Mouse (Mus musculus): ENCODE measurements around the gene Ccdc43. TPM values are rescaled to one million over a fixed set of nuclear protein-coding genes. Genes with fewer than 3 reads are reported as not detected.

Ccdc43 gene
- polyA plus RNA-seq (2012; rRNA removed; ENCODE audit: low replicate concordance), result 9.4 and 9.5 TPM in 2 replicates

GRCm38 (mm10) chr11:102697338-102698017 lies at the start of gene Ccdc43:
Gene Ccdc43 (minus strand): TSS chr11:102697782.

GRCm38 (mm10) chr11:102663416-102663815 lies 34.2 kb downstream of the Ccdc43 start, which contains the start of gene Meioc:
Gene Meioc (plus strand): TSS chr11:102663716.

Other genes with a start within 250 kb of the Ccdc43 start
- gene Itga2b, start 227.7 kb downstream of the Ccdc43 start, polyA plus RNA-seq (2012; rRNA removed; ENCODE audit: low replicate concordance), result 5.7 and 10.0 TPM in 2 replicates
- 12.9 and 19.4 TPM in 2 replicates for gene Gpatch8, start 141.4 kb downstream of the Ccdc43 start, polyA plus RNA-seq (2012; rRNA removed; ENCODE audit: low replicate concordance)
- 3.0 and 6.1 TPM in 2 replicates for gene Gm11627, start 118.3 kb downstream of the Ccdc43 start, polyA plus RNA-seq (2012; rRNA removed; ENCODE audit: low replicate concordance)
- gene Fzd2, start 93.4 kb downstream of the Ccdc43 start, polyA plus RNA-seq (2012; rRNA removed; ENCODE audit: low replicate concordance), result 14.0 and 112 TPM in 2 replicates
- not detected in 2 replicates for gene Meioc, start 34.1 kb downstream of the Ccdc43 start, polyA plus RNA-seq (2012; rRNA removed; ENCODE audit: low replicate concordance)
- 4.0 and 13.2 TPM in 2 replicates for gene Adam11, start 63.7 kb upstream of the Ccdc43 start, polyA plus RNA-seq (2012; rRNA removed; ENCODE audit: low replicate concordance)
- 26.2 and 29.0 TPM in 2 replicates for gene Gjc1, start 121.9 kb upstream of the Ccdc43 start, polyA plus RNA-seq (2012; rRNA removed; ENCODE audit: low replicate concordance)
- gene Higd1b, start 138.1 kb upstream of the Ccdc43 start, polyA plus RNA-seq (2012; rRNA removed; ENCODE audit: low replicate concordance), result 18.1 and 21.9 TPM in 2 replicates
- 68.8 and 102 TPM in 2 replicates for gene Eftud2, start 183.2 kb upstream of the Ccdc43 start, polyA plus RNA-seq (2012; rRNA removed; ENCODE audit: low replicate concordance)
- gene Ccdc103, start 183.4 kb upstream of the Ccdc43 start, polyA plus RNA-seq (2012; rRNA removed; ENCODE audit: low replicate concordance), result 0.10 and 0.22 TPM in 2 replicates
- gene Fam187a, start 187.4 kb upstream of the Ccdc43 start, polyA plus RNA-seq (2012; rRNA removed; ENCODE audit: low replicate concordance), result not detected in 2 replicates
- gene Gfap, start 203.1 kb upstream of the Ccdc43 start, polyA plus RNA-seq (2012; rRNA removed; ENCODE audit: low replicate concordance), result 0.06 and 2.0 TPM in 2 replicates
- 0.70 and 5.4 TPM in 2 replicates for gene Kif18b, start 227.3 kb upstream of the Ccdc43 start, polyA plus RNA-seq (2012; rRNA removed; ENCODE audit: low replicate concordance)
- gene C1ql1, start 248.9 kb upstream of the Ccdc43 start, polyA plus RNA-seq (2012; rRNA removed; ENCODE audit: low replicate concordance), result 1.4 TPM in 1 of 2 replicates, not detected in the other